Mouse (Mus musculus): ENCODE data around the gene Pcdh9. TPM values are rescaled to one million over a fixed set of nuclear protein-coding genes. Genes with fewer than 3 reads are reported as not detected.

Pcdh9 gene
- polyA plus RNA-seq, 1 experiment from 2014 or later, result 99.2 TPM

GRCm38 (mm10) chr14:93416752-93417151, 473.7 kb downstream of the Pcdh9 start:
- H3K27ac ChIP-seq, result no peak overlapping the region
- no peaks in the 10 kb centered on the region for H3K9me3 ChIP-seq (replicated peaks)
- ATAC-seq, result peak; percentile 82
- no peaks in the 10 kb centered on the region for H3K36me3 ChIP-seq (ENCODE audit: poor library complexity, severe bottlenecking)
- H3K4me3 ChIP-seq, result no peak overlapping the region
- WGBS, result 12% methylated on average over 3 of the region's 3 CpGs
- no peaks in the 10 kb centered on the region for H3K27me3 ChIP-seq
- H3K9ac ChIP-seq, result no peak overlapping the region
- no peak overlapping the region for H3K4me2 ChIP-seq
- peaks cover 9% of the 10 kb centered on the region; the same call in 1 of the 2 replicates for H3K4me1 ChIP-seq

GRCm38 (mm10) chr14:93415496-93415895, 475.0 kb downstream of the Pcdh9 start:
- no peaks in the 10 kb centered on the region for H3K9me3 ChIP-seq (replicated peaks)
- peaks cover 9% of the 10 kb centered on the region; the same call in 1 of the 2 replicates for H3K4me1 ChIP-seq
- no peak overlapping the region for H3K9ac ChIP-seq
- no peak for ATAC-seq
- no peaks in the 10 kb centered on the region for H3K36me3 ChIP-seq (ENCODE audit: poor library complexity, severe bottlenecking)
- H3K27me3 ChIP-seq, result no peaks in the 10 kb centered on the region
- 89% methylated on average over 2 of the region's 2 CpGs for WGBS
- no peak overlapping the region for H3K4me3 ChIP-seq
- H3K4me2 ChIP-seq, result no peak overlapping the region
- no peak overlapping the region for H3K27ac ChIP-seq

GRCm38 (mm10) chr14:93409314-93409713, 481.2 kb downstream of the Pcdh9 start:
- Histone ChIP-seq H3K9me3 (replicated peaks) (no peaks in the 10 kb centered on the region), H3K4me2 (no peak overlapping the region), H3K27me3 (no peaks in the 10 kb centered on the region), H3K4me1 (no peaks in the 10 kb centered on the region), H3K27ac (no peak overlapping the region), H3K4me3 (no peak overlapping the region), H3K36me3 (ENCODE audit: poor library complexity, severe bottlenecking) (no peaks in the 10 kb centered on the region), H3K9ac (no peak overlapping the region)
- ATAC-seq, result no peak
- WGBS, result 78% methylated on average over 1 of the region's 1 CpGs

GRCm38 (mm10) chr14:93407747-93408146, 482.7 kb downstream of the Pcdh9 start:
- WGBS, result 88% methylated on average over 5 of the region's 5 CpGs

GRCm38 (mm10) chr14:93385090-93385489, 505.4 kb downstream of the Pcdh9 start:
- 75% methylated on average over 2 of the region's 2 CpGs for WGBS
- H3K36me3 ChIP-seq (ENCODE audit: poor library complexity, severe bottlenecking), result no peaks in the 10 kb centered on the region
- no peak overlapping the region for H3K9ac ChIP-seq
- H3K27ac ChIP-seq, result no peak overlapping the region
- H3K4me1 ChIP-seq, result peaks cover 5% of the 10 kb centered on the region; the same call in 1 of the 2 replicates
- H3K4me3 ChIP-seq, result no peak overlapping the region
- ATAC-seq, result peak; percentile 72; the same call in 1 of the 2 replicates
- H3K27me3 ChIP-seq, result no peaks in the 10 kb centered on the region
- H3K4me2 ChIP-seq, result no peak overlapping the region
- H3K9me3 ChIP-seq (replicated peaks), result no peaks in the 10 kb centered on the region

More at GRCm38 (mm10) chr14:93407747-93408146, 482.7 kb downstream of the Pcdh9 start:
- Histone ChIP-seq H3K27me3 (no peaks in the 10 kb centered on the region), H3K4me1 (no peaks in the 10 kb centered on the region), H3K27ac (no peak overlapping the region), H3K9ac (no peak overlapping the region), H3K4me3 (no peak overlapping the region), H3K36me3 (ENCODE audit: poor library complexity, severe bottlenecking) (no peaks in the 10 kb centered on the region), H3K9me3 (replicated peaks) (no peaks in the 10 kb centered on the region), H3K4me2 (no peak overlapping the region)
- ATAC-seq, result no peak

GRCm38 (mm10) chr14:93381163-93381562, 509.3 kb downstream of the Pcdh9 start:
- H3K27ac ChIP-seq, result no peak overlapping the region

GRCm38 (mm10) chr14:93380757-93381156, 509.7 kb downstream of the Pcdh9 start:
- Histone ChIP-seq H3K4me3 (no peak overlapping the region), H3K9ac (no peak overlapping the region), H3K4me2 (no peak overlapping the region), H3K4me1 (peaks cover 5% of the 10 kb centered on the region; the same call in 1 of the 2 replicates), H3K9me3 (replicated peaks) (no peaks in the 10 kb centered on the region), H3K27ac (no peak overlapping the region; the same call in 1 of the 2 replicates), H3K27me3 (no peaks in the 10 kb centered on the region), H3K36me3 (ENCODE audit: poor library complexity, severe bottlenecking) (no peaks in the 10 kb centered on the region)
- 26% methylated on average over 1 of the region's 1 CpGs for WGBS
- ATAC-seq, result peak; percentile 76; the same call in 1 of the 2 replicates

More at GRCm38 (mm10) chr14:93381163-93381562, 509.3 kb downstream of the Pcdh9 start:
- ATAC-seq, result peak; percentile 79
- H3K9me3 ChIP-seq (replicated peaks), result no peaks in the 10 kb centered on the region
- H3K9ac ChIP-seq, result no peak overlapping the region
- WGBS, result 34% methylated on average over 4 of the region's 4 CpGs
- H3K4me3 ChIP-seq, result no peak overlapping the region
- H3K36me3 ChIP-seq (ENCODE audit: poor library complexity, severe bottlenecking), result no peaks in the 10 kb centered on the region
- H3K4me1 ChIP-seq, result peaks cover 5% of the 10 kb centered on the region; the same call in 1 of the 2 replicates
- no peak overlapping the region for H3K4me2 ChIP-seq
- H3K27me3 ChIP-seq, result no peaks in the 10 kb centered on the region

- no peaks in the 10 kb centered on the region for H3K36me3 ChIP-seq (ENCODE audit: poor library complexity, severe bottlenecking)
- 87% methylated on average over 4 of the region's 4 CpGs for WGBS
- H3K9me3 ChIP-seq (replicated peaks), result no peaks in the 10 kb centered on the region
- peaks cover 2% of the 10 kb centered on the region; the same call in 1 of the 2 replicates for H3K4me1 ChIP-seq
- no peak overlapping the region for H3K4me3 ChIP-seq
- no peak for ATAC-seq
- H3K4me2 ChIP-seq, result no peak overlapping the region
- no peak overlapping the region for H3K27ac ChIP-seq
- H3K9ac ChIP-seq, result no peak overlapping the region
- H3K27me3 ChIP-seq, result no peaks in the 10 kb centered on the region
Observed at GRCm38 (mm10) chr14:93376159-93376558, 514.3 kb downstream of the Pcdh9 start.

- Histone ChIP-seq H3K4me3 (no peak overlapping the region), H3K27me3 (no peaks in the 10 kb centered on the region), H3K27ac (no peak overlapping the region), H3K36me3 (ENCODE audit: poor library complexity, severe bottlenecking) (no peaks in the 10 kb centered on the region), H3K4me1 (no peaks in the 10 kb centered on the region), H3K4me2 (no peak overlapping the region), H3K9me3 (replicated peaks) (no peaks in the 10 kb centered on the region), H3K9ac (no peak overlapping the region)
- ATAC-seq, result no peak
- WGBS, result 75% methylated on average over 4 of the region's 4 CpGs
Observed at GRCm38 (mm10) chr14:93374181-93374580, 516.3 kb downstream of the Pcdh9 start.

GRCm38 (mm10) chr14:93354150-93354549, 536.3 kb downstream of the Pcdh9 start:
- Histone ChIP-seq H3K27ac (no peak overlapping the region), H3K9ac (no peak overlapping the region), H3K9me3 (replicated peaks) (no peaks in the 10 kb centered on the region), H3K4me2 (no peak overlapping the region), H3K36me3 (ENCODE audit: poor library complexity, severe bottlenecking) (no peaks in the 10 kb centered on the region), H3K27me3 (no peaks in the 10 kb centered on the region), H3K4me1 (no peaks in the 10 kb centered on the region), H3K4me3 (no peak overlapping the region)
- 88% methylated on average over 3 of the region's 3 CpGs for WGBS
- no peak for ATAC-seq

- Histone ChIP-seq H3K4me3 (no peak overlapping the region), H3K9ac (no peak overlapping the region), H3K27me3 (no peaks in the 10 kb centered on the region), H3K27ac (no peak overlapping the region), H3K36me3 (ENCODE audit: poor library complexity, severe bottlenecking) (no peaks in the 10 kb centered on the region), H3K4me1 (no peaks in the 10 kb centered on the region), H3K9me3 (replicated peaks) (no peaks in the 10 kb centered on the region), H3K4me2 (no peak overlapping the region)
- WGBS, result 66% methylated on average over 6 of the region's 6 CpGs
- ATAC-seq, result no peak
Observed at GRCm38 (mm10) chr14:93350906-93351305, 539.6 kb downstream of the Pcdh9 start.

- no peak; the same call in 1 of the 2 replicates for ATAC-seq
- H3K27me3 ChIP-seq, result no peaks in the 10 kb centered on the region
- H3K9me3 ChIP-seq (replicated peaks), result no peaks in the 10 kb centered on the region
- H3K36me3 ChIP-seq (ENCODE audit: poor library complexity, severe bottlenecking), result no peaks in the 10 kb centered on the region
- H3K9ac ChIP-seq, result no peak overlapping the region
- no peaks in the 10 kb centered on the region for H3K4me1 ChIP-seq
- H3K4me3 ChIP-seq, result no peak overlapping the region
- H3K27ac ChIP-seq, result no peak overlapping the region
- no peak overlapping the region for H3K4me2 ChIP-seq
- WGBS, result 37% methylated on average over 7 of the region's 7 CpGs
Observed at GRCm38 (mm10) chr14:93349166-93349565, 541.3 kb downstream of the Pcdh9 start.

- WGBS, result 28% methylated on average over 2 of the region's 2 CpGs
- H3K36me3 ChIP-seq (ENCODE audit: poor library complexity, severe bottlenecking), result no peaks in the 10 kb centered on the region
- no peak overlapping the region for H3K9ac ChIP-seq
- H3K27ac ChIP-seq, result no peak overlapping the region
- no peak for ATAC-seq
- H3K4me1 ChIP-seq, result no peaks in the 10 kb centered on the region
- no peaks in the 10 kb centered on the region for H3K27me3 ChIP-seq
- no peaks in the 10 kb centered on the region for H3K9me3 ChIP-seq (replicated peaks)
- H3K4me2 ChIP-seq, result no peak overlapping the region
- H3K4me3 ChIP-seq, result no peak overlapping the region
Observed at GRCm38 (mm10) chr14:93347031-93347430, 543.4 kb downstream of the Pcdh9 start.
